Mouse (Mus musculus): Measurements from ENCODE around the gene Ncr1. TPM values are rescaled to one million over a fixed set of nuclear protein-coding genes. Genes with fewer than 3 reads are reported as not detected.
"Not testable (repeated sequence)": the region's sequence is repeated elsewhere in the genome, so short reads cannot be mapped to it uniquely, and the experiment has no call there.

Ncr1 gene
- polyA plus RNA-seq (2015; fragmentation: Nextera tagmentation; extraction: Ambion mirVana) = not detected in 2 replicates

DNA sequence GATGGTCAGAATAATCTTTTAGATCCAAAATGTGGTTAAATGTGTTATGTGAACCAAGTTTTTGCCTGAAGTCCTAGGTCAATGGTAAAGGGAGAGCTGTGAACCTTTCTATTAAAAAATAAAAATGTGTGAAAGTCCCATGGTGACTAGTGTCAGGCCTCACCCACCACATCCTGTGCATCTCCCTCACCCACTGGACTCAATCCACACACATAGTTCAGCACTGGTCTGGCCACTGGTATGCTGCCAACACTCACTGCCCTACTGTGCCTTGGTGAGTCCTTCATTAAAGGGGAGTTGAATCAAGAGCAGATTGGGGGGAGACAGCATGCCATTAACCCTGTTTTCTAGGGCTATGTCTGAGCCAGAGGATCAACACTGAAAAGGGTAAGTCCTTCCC is at the start of gene Ncr1:
Gene Ncr1 (plus strand): TSS at position 216 of the 400 bp plus-strand sequence.
- no peaks in the 10 kb centered on the region for H3K27me3 ChIP-seq (ENCODE audit: insufficient read depth, low read length)
- H3K9ac ChIP-seq (replicated peaks; ENCODE audit: low read length) = no peak within 1 kb of the TSS
- no peak within 1 kb of the TSS for H3K4me2 ChIP-seq (replicated peaks; ENCODE audit: low read depth, low read length)
- H3K36me3 ChIP-seq (ENCODE audit: insufficient read depth, low read length) = no peaks in the 10 kb centered on the region
- no peak within 1 kb of the TSS for H3K4me3 ChIP-seq (ENCODE audit: low read length)
- H3K9me3 ChIP-seq (ENCODE audit: low read length) = no peaks in the 10 kb centered on the region
- H3K27ac ChIP-seq (ENCODE audit: low read length) = no peak within 1 kb of the TSS
- no peaks in the 10 kb centered on the region for H3K4me1 ChIP-seq (ENCODE audit: insufficient read depth, low read length)
- no peak for ATAC-seq (ENCODE audit: low FRiP score, low TSS enrichment)

DNA sequence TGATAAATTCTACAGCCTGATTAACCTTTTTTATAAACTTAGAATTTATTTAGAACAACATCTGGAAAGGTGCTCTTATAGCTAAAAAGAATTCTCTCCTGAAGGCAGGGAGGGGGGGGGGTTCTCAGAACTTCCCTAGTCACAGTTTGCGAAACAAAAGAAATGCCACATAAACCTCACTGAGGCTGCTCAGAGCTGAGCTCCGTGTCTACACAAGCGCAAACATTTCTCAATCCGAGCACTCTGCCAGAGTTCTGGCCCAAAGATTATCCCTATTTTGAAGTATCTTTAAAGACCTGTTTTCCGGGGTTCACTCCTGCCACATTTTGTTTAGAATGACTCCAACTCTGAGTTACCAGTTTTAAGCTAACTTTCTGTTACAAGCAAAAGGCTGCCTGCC is 44.9 kb upstream of the Ncr1 start:
- no peak for ATAC-seq (ENCODE audit: low FRiP score, low TSS enrichment)
- H3K4me3 ChIP-seq (ENCODE audit: low read length) = no peak overlapping the region
- H3K9ac ChIP-seq (replicated peaks; ENCODE audit: low read length) = no peak overlapping the region
- no peaks in the 10 kb centered on the region for H3K36me3 ChIP-seq (ENCODE audit: insufficient read depth, low read length)
- no peaks in the 10 kb centered on the region for H3K4me1 ChIP-seq (ENCODE audit: insufficient read depth, low read length)
- H3K27me3 ChIP-seq (ENCODE audit: insufficient read depth, low read length) = no peaks in the 10 kb centered on the region
- H3K9me3 ChIP-seq (ENCODE audit: low read length) = no peaks in the 10 kb centered on the region
- H3K4me2 ChIP-seq (replicated peaks; ENCODE audit: low read depth, low read length) = no peak overlapping the region
- no peak overlapping the region for H3K27ac ChIP-seq (ENCODE audit: low read length)
- 79% methylated on average over 5 of the region's 5 CpGs for WGBS

DNA sequence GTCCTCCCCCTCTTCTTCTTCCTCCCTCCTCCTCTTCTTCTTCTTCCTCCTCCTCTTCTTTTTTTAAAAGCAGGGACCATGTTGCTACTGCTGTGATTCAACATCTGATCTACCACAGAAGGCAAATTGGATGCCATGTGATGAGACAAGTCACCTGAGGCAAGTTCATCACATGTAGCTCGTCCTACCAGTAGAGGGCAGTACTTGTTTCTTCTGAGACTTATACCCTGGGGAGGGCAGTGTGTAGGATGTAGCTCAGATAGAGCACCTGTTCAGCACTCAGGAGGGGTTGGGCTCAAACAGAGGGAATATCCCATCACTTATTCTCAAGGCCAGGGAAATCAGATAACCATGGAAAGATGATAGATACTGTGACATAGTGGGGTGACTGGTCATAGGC is 40.3 kb upstream of the Ncr1 start:
- no peaks in the 10 kb centered on the region for H3K9me3 ChIP-seq (ENCODE audit: low read length)
- WGBS = 48% methylated on average over 1 of the region's 1 CpGs
- no peaks in the 10 kb centered on the region for H3K36me3 ChIP-seq (ENCODE audit: insufficient read depth, low read length)
- no peaks in the 10 kb centered on the region for H3K4me1 ChIP-seq (ENCODE audit: insufficient read depth, low read length)
- no peak overlapping the region for H3K9ac ChIP-seq (replicated peaks; ENCODE audit: low read length)
- no peak for ATAC-seq (ENCODE audit: low FRiP score, low TSS enrichment)
- no peak overlapping the region for H3K27ac ChIP-seq (ENCODE audit: low read length)
- H3K27me3 ChIP-seq (ENCODE audit: insufficient read depth, low read length) = no peaks in the 10 kb centered on the region
- no peak overlapping the region for H3K4me2 ChIP-seq (replicated peaks; ENCODE audit: low read depth, low read length)
- no peak overlapping the region for H3K4me3 ChIP-seq (ENCODE audit: low read length)

DNA sequence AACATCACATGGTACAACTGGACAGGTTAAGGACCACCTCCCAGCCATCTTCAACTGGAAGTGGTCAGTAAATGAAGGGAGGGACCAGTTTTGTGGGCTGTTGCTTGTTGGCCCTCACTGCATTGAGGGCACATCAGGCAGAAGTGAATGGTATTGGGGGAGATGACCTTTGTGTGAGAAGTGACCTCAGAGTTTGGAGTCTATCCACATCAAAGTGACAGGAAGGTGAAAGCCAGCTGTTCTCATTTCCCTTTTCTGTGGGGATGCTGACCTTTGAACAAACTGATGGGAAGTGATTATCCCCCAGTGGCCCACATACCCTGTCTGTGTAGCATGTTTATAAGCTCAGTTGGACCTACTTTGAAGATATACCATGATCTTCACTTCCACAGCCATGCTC is 37.4 kb upstream of the Ncr1 start:
- Histone ChIP-seq H3K36me3 (ENCODE audit: insufficient read depth, low read length) (no peaks in the 10 kb centered on the region), H3K4me3 (ENCODE audit: low read length) (no peak overlapping the region), H3K27me3 (ENCODE audit: insufficient read depth, low read length) (no peaks in the 10 kb centered on the region), H3K9me3 (ENCODE audit: low read length) (no peaks in the 10 kb centered on the region), H3K9ac (replicated peaks; ENCODE audit: low read length) (no peak overlapping the region), H3K4me1 (ENCODE audit: insufficient read depth, low read length) (no peaks in the 10 kb centered on the region), H3K27ac (ENCODE audit: low read length) (no peak overlapping the region), H3K4me2 (replicated peaks; ENCODE audit: low read depth, low read length) (no peak overlapping the region)
- no peak for ATAC-seq (ENCODE audit: low FRiP score, low TSS enrichment)

DNA sequence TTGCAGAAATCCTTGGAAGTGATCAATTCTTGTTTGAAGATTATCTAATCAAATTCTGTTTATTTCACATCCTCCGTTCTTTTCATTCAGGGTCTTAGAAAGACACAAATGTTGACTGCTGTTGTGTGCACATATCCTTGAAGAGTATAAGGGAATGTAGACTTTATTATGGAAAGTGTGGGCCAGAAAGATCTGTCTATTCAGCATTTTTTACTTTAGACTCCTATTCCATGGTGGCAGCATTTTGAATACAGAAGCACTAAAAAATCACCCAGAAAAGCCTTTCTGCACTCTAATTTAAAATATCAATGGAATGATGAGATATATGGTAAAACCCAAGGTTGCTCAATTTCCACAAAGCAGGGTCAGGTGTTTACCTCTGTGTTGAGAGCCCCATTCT is 34.1 kb upstream of the Ncr1 start:
- H3K9me3 ChIP-seq (ENCODE audit: low read length) = no peaks in the 10 kb centered on the region
- H3K9ac ChIP-seq (replicated peaks; ENCODE audit: low read length) = no peak overlapping the region
- H3K36me3 ChIP-seq (ENCODE audit: insufficient read depth, low read length) = no peaks in the 10 kb centered on the region
- H3K27me3 ChIP-seq (ENCODE audit: insufficient read depth, low read length) = no peaks in the 10 kb centered on the region
- H3K4me1 ChIP-seq (ENCODE audit: insufficient read depth, low read length) = no peaks in the 10 kb centered on the region
- H3K27ac ChIP-seq (ENCODE audit: low read length) = no peak overlapping the region
- no peak for ATAC-seq (ENCODE audit: low FRiP score, low TSS enrichment)
- 96% methylated on average over 1 of the region's 1 CpGs for WGBS
- H3K4me2 ChIP-seq (replicated peaks; ENCODE audit: low read depth, low read length) = no peak overlapping the region
- no peak overlapping the region for H3K4me3 ChIP-seq (ENCODE audit: low read length)

DNA sequence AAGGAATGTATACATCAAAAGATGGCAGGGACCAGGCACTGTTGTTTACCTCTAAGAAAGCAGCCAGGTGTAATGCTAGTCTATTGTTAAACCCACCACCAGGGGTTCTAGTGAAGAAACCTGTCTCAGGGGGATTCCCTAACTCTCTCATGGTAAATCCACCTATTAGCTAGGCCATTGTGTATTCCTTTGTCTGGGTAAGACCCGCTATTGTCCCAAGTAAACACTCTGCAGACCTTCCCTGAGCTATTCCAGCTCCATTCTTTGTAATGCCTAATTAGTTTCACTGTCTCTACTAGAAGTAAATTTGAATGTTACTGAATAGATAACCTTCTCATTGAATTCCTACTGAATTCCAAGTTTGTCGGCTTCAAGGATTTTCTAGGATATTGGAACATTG is 24.4 kb upstream of the Ncr1 start:
- not testable (repeated sequence) for H3K27me3 ChIP-seq (ENCODE audit: insufficient read depth, low read length); H3K4me2 ChIP-seq (replicated peaks; ENCODE audit: low read depth, low read length); H3K9ac ChIP-seq (replicated peaks; ENCODE audit: low read length); H3K4me1 ChIP-seq (ENCODE audit: insufficient read depth, low read length); H3K4me3 ChIP-seq (ENCODE audit: low read length); H3K27ac ChIP-seq (ENCODE audit: low read length); ATAC-seq (ENCODE audit: low FRiP score, low TSS enrichment); H3K36me3 ChIP-seq (ENCODE audit: insufficient read depth, low read length); H3K9me3 ChIP-seq (ENCODE audit: low read length)
- 89% methylated on average over 2 of the region's 2 CpGs for WGBS

DNA sequence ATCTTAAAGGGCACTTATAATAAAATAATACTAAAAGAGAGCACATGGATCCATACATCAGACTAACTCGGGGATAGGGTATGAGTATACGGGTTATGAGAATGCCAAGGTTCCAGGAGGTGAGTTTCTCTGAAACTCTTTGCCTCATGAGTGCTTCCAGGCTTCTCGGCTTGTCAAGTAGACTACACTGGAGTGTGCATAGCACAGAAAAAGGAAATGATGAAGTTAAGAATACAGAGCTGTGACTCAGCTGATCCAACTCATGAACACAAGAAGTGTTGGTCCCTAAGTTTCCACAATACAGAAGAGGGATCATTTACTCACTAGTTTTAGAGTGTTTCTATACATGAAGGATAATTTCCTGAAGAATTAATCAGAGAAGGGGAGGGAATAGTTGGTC is 24.0 kb upstream of the Ncr1 start:
- H3K4me3 ChIP-seq (ENCODE audit: low read length); H3K9me3 ChIP-seq (ENCODE audit: low read length); H3K9ac ChIP-seq (replicated peaks; ENCODE audit: low read length); H3K4me1 ChIP-seq (ENCODE audit: insufficient read depth, low read length); H3K27ac ChIP-seq (ENCODE audit: low read length); H3K4me2 ChIP-seq (replicated peaks; ENCODE audit: low read depth, low read length); H3K27me3 ChIP-seq (ENCODE audit: insufficient read depth, low read length); ATAC-seq (ENCODE audit: low FRiP score, low TSS enrichment); H3K36me3 ChIP-seq (ENCODE audit: insufficient read depth, low read length): not testable (repeated sequence)
- WGBS = 88% methylated on average over 3 of the region's 3 CpGs

DNA sequence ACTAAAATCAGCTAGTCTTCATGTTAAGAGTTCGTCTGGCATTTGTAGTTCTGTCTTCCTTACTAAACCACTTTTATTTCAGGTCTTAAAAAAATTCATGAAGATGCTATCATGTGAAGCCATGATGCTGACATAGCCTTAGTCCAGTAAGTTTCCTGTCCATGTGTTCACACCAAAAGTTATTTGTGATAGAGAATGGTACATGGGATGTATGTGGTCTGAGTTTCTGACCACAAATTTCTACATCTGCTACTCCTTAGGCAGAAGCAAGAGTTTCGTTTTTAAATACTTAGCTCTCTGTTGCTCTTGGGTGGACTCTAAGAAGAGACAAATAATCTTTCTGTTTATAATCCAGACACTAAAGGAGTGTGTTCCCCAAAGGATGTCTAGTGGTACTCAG is 14.2 kb upstream of the Ncr1 start:
- H3K27me3 ChIP-seq (ENCODE audit: insufficient read depth, low read length) = no peaks in the 10 kb centered on the region
- H3K36me3 ChIP-seq (ENCODE audit: insufficient read depth, low read length) = no peaks in the 10 kb centered on the region
- WGBS = 63% methylated on average over 2 of the region's 2 CpGs
- H3K4me1 ChIP-seq (ENCODE audit: insufficient read depth, low read length) = no peaks in the 10 kb centered on the region
- no peak overlapping the region for H3K27ac ChIP-seq (ENCODE audit: low read length)
- ATAC-seq (ENCODE audit: low FRiP score, low TSS enrichment) = no peak
- H3K4me3 ChIP-seq (ENCODE audit: low read length) = no peak overlapping the region
- no peaks in the 10 kb centered on the region for H3K9me3 ChIP-seq (ENCODE audit: low read length)
- no peak overlapping the region for H3K9ac ChIP-seq (replicated peaks; ENCODE audit: low read length)
- no peak overlapping the region for H3K4me2 ChIP-seq (replicated peaks; ENCODE audit: low read depth, low read length)

DNA sequence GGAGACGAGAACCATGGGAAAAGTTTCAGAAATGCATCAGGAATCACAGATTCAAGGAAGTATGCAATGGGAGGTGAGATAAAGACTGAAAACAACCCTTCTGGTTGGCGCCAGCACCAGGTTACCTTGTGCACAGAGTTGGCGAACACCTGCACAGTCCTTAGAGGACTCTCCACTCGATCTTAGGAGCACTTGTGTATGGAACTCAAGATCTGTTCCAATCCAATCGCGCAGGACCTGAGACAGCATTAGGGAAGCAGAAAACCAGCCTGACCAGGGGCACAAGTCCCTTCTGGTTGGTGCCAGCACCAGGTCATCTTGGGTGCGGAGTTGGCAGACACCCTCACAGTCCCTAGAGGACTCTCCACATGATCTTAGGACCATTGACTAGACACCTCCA is 36.0 kb downstream of the Ncr1 start:
- Histone ChIP-seq H3K36me3 (ENCODE audit: insufficient read depth, low read length) (no peaks in the 10 kb centered on the region), H3K4me1 (ENCODE audit: insufficient read depth, low read length) (no peaks in the 10 kb centered on the region), H3K4me2 (replicated peaks; ENCODE audit: low read depth, low read length) (no peak overlapping the region), H3K27me3 (ENCODE audit: insufficient read depth, low read length) (no peaks in the 10 kb centered on the region), H3K27ac (ENCODE audit: low read length) (no peak overlapping the region), H3K4me3 (ENCODE audit: low read length) (no peak overlapping the region), H3K9me3 (ENCODE audit: low read length) (0 out of 2 replicates have a peak, but pooled peaks cover 4% of the 10 kb centered on the region), H3K9ac (replicated peaks; ENCODE audit: low read length) (no peak overlapping the region)
- ATAC-seq (ENCODE audit: low FRiP score, low TSS enrichment) = no peak
- WGBS = 84% methylated on average over 7 of the region's 7 CpGs
